Mouse (Mus musculus): Measurements from ENCODE around the gene Pknox1. TPM values are rescaled to one million over a fixed set of nuclear protein-coding genes. Genes with fewer than 3 reads are reported as not detected.

The Pknox1 gene
- polyA plus RNA-seq, 1 experiment = 9.2 TPM

DNA sequence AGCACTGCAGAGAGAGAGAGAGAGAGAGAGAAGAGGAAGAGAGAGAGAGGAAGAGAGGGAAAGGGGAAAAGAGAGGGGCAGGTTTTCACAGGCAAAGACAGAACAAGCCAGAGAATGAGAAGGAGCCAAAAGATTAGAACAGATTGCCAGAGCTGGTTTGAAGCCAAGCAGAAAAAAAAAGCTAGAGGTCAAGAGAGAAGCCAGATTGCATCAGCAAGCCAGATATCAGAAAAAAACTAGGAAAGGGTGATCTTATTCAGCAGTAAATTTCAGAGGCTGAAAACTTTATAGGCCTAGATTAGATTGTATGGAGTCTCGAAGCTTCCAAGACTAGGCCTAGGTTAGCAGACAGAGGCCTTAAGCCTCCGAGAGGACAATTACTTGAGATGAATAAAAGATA, 63.4 kb downstream of the Pknox1 start:
- TF ChIP-seq GATA1 (IDR thresholded peaks at IDR 0.05; ENCODE audit: low read length) = no peak

DNA sequence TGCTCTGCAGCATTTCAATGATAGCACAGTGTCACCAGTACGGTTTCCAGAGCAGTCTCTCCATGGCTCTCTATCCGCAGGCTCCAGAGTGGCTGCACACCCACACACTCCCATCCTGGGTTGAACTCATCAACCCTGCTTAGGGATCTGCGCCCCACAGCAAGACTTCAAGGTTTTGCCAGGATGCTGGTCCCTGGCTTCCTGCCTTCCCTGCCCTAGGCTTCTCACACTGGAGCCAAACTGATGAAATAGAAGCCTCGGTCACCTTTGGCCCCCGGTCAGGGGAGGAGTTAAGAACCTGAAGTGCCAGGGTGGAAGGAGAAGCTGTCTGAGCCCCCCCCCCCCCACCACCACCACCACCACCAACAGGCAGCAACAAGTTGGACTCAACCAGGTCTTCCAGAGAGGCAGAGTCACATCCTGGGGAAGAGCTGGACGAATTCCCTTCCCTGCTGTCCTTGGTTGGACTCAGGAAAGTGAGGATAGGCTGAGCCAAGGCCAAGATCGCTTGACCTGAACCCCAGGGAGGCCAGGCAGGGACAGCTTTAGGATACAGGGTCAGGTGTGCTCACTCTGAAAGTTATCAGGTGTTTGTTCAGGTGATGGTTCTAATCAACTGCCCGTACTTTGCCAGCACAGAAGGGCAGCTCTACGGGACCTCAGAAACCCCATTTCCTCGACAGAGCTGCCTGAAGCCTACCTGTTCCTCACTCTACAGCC, 66.7 kb downstream of the Pknox1 start:
- TF ChIP-seq GATA1 (IDR thresholded peaks at IDR 0.05; ENCODE audit: low read length) = no peak

- TF ChIP-seq GATA1 (IDR thresholded peaks at IDR 0.05; ENCODE audit: low read length) = no peak
Observed at GRCm38 (mm10) chr17:31633007-31633406, 68.5 kb downstream of the Pknox1 start.

GRCm38 (mm10) chr17:31634896-31635295, 70.4 kb downstream of the Pknox1 start:
- TF ChIP-seq GATA1 (IDR thresholded peaks at IDR 0.05; ENCODE audit: low read length) = no peak

GRCm38 (mm10) chr17:31635781-31636180, 71.2 kb downstream of the Pknox1 start:
- no peak for TF ChIP-seq GATA1 (IDR thresholded peaks at IDR 0.05; ENCODE audit: low read length)

DNA sequence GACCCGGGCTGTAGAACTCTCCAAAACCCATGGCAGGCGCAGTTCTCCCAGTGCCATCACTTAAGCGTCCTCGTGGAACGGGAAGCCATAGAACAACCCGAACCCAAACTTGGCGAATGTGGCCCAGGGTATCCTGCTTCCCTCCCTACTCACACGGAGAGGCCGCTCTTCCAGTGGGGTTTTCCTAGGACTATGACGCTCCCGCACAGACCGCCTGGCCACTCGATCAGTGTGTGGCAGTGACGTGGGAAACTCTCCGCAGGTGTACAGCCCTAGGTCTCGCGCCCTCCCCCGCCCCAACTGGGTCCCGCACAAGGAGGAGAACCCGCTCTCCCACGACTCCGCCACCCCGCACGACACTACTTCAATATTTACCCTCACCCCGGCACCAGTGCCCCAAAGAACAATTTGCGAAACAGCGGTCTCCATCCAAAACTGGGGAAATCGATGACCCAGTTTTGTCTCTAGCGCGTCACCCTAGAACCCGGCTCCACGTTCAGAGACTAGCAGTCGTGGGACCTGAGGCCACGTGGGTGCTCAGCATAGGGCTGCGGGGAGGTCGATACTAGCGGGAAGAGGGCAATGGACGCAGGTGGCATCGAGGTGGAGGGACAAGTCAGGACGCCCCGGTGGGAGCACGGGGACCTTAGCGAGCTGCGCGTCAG, 71.9 kb downstream of the Pknox1 start:
- TF ChIP-seq GATA1 (IDR thresholded peaks at IDR 0.05; ENCODE audit: low read length) = no peak

DNA sequence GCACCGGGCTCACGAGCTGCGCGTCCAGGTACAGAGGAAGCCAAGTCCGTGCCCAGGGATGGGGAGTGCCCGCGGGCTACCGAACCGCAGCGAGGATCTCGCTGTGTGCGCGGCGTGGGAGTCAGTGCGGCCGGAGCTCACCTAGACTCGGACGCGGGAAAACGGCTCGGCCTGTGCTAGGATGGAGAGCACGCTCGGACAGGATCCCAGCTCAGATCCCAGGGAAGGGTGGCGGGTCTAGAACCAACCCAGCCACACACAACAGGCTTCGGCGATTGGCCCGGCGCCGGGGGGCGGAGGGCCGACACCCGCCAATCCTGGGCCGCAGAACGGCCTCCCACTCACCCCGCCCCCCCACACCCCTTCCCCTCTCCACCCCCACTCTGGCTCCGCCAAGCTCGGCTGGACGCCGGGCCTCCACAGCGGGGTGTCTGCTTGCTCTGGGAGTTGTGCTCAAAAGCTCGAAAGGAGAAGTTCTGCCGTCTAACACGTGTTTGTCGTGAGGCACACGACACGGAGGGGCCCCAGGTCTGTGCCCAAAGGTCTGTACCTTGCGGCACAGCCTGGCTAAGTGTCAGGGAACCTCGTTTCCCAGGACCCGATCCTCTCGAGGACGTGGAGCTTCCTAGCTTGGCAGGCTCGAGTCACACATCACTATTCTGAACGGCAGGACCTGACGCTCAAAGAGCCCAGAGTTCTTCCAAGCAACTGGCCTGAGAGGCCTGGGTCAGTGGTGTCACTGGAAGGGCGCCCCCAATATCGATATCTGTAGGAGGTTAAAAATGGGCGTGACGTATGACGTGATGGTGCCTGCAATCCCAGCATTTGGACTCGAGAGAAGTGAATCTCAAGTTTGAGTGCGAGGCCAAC, 72.6 kb downstream of the Pknox1 start, which contains the start of gene Cbs:
TSS of gene Cbs (minus strand) at position 297 of the 870 bp plus-strand sequence.
- no peak for TF ChIP-seq GATA1 (IDR thresholded peaks at IDR 0.05; ENCODE audit: low read length)

DNA sequence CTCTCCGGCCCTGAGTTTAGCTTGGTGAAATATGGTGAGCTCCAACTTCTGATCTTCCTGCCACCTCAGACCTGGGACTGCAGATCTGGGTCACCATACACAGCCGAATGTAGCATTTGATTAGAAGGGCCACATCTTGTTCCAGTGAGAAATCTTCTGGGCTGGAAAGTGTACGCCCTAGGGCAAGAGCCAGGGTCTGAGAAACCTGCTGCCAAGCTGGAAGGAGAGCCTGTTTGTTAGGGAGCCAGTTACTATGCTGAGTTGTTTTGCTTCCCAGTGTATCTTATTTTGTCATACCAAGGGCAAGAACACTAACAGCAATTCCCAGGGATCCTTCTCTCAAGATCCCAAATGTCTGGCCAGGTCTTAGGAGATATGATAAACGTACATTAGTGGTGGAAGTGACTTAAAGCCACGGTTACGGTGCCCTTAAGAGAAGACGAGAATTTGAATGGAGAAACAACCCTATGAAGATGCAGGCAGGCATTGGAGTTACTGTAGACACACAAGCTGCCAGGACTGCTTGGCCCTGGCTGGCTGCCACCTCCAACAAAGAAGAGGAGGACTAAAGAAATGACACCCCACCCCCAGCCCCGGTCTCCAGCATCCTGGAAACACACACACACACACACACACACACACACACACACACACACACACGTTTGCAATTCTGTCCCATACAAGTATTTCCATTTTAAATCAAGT, 73.5 kb downstream of the Pknox1 start:
- no peak for TF ChIP-seq GATA1 (IDR thresholded peaks at IDR 0.05; ENCODE audit: low read length)

DNA sequence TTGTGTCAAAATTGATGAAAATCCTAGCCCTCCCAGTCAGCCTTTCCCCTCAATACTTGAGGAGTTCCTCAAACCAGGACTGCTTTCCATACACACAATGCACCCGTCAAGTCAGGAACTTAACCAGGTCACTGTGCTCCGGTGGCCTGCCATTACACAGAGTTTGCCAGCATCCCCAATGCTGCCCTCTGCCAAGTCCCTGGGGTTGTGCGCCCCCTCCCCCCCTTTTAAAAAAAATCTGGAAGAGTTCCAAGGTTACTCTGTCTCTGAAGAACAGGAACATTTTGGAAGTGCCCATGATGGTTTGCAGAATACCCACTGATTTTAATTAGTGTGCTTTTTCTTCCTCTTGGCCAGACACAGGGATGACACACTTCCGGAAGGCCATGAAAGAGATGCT, 75.1 kb downstream of the Pknox1 start:
- TF ChIP-seq GATA1 (IDR thresholded peaks at IDR 0.05; ENCODE audit: low read length) = no peak

- TF ChIP-seq GATA1 (IDR thresholded peaks at IDR 0.05; ENCODE audit: low read length) = no peak
Observed at GRCm38 (mm10) chr17:31642331-31642730, 77.8 kb downstream of the Pknox1 start.

DNA sequence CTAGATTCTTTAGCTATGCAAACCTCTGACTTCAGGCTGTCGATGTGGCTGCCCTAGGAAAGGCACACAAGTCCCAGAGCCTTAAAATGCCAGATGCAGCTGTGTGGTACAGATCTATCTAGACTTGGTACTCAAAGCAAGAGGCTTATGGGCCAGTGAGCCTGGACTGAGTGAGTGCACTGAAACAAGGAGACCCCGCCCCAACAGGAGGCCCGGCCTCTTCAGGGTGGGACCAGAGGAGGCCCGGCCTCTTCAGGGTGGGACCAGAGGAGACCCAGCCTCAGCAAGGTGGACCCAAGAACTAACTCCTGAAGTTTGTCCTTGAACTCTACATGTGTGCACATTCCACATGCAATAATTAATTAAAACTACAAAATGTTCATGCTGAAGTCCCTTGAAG, 78.4 kb downstream of the Pknox1 start:
- no peak for TF ChIP-seq GATA1 (IDR thresholded peaks at IDR 0.05; ENCODE audit: low read length)

GRCm38 (mm10) chr17:31646199-31647002, 81.9 kb downstream of the Pknox1 start:
- TF ChIP-seq GATA1 (IDR thresholded peaks at IDR 0.05; ENCODE audit: low read length) = no peak

DNA sequence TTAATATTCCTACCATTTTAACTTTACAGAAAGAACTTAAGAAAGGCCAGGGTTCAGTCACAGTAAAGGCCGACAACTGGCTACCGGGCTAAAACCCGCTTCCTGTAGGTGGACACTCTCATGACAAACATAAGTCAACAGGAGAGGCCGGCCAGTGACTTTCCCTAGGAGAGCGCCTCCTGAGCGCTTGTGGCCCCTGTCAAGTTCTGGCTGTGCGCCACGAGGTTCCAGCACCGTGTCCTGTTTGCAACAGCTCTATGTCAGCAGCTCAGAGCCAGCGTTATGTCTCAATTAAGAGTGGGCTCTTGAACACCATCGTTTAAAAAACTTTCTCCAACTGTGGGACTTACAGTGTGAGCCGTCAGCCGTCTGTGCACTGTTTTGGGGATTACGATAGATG, 87.6 kb downstream of the Pknox1 start:
- no peak for TF ChIP-seq GATA1 (IDR thresholded peaks at IDR 0.05; ENCODE audit: low read length)

- no peak for TF ChIP-seq GATA1 (IDR thresholded peaks at IDR 0.05; ENCODE audit: low read length)
Observed at GRCm38 (mm10) chr17:31653277-31653676, 88.7 kb downstream of the Pknox1 start.

DNA sequence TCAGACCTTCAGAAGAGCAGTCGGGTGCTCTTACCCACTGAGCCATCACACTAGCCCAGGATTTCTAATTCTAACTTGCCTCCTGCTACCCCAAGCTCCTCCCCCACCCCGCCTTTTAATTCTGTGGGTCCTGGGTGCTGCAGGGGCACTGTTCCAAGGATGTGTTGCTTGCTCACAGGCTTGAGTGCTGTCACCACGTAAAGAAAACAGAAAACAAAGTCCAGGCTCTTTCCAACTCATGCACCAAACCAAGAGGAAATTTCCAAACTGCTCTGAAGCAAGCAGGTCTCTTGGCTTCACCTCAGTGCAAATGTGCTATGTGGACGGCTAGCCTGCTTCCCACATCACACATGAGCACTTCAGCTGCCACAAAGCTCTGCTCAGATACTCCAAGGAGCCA, 90.8 kb downstream of the Pknox1 start:
- TF ChIP-seq GATA1 (IDR thresholded peaks at IDR 0.05; ENCODE audit: low read length) = no peak
